Mouse (Mus musculus) macrophage (primary cell): ENCODE data around the gene Traf3ip1. TPM values are rescaled to one million over a fixed set of nuclear protein-coding genes. Genes with fewer than 3 reads are reported as not detected.

Experiments used
- H3K27ac ChIP-seq: fragments of 350-480 bp; formaldehyde crosslinking; 2 replicates; pipeline ENCODE4 v1.9.0; 2021
- H3K36me3 ChIP-seq: fragments of 350-480 bp; formaldehyde crosslinking; 2 replicates; pipeline ENCODE4 v1.9.0; 2021; ENCODE audit errors: inconsistent target
- H3K4me3 ChIP-seq: fragments of 350-480 bp; formaldehyde crosslinking; 2 replicates; pipeline ENCODE4 v1.9.0; 2021; ENCODE audit errors: inconsistent target
- H3K79me2 ChIP-seq: fragments of 350-480 bp; formaldehyde crosslinking; 2 replicates; pipeline ENCODE4 v1.9.0; 2021; ENCODE audit errors: inconsistent target
- WGBS: methylation state at CpG from one replicate; pipeline ENCODE4 v1.1.7; 2026; ENCODE audit warnings: inconsistent platforms; ENCODE audit not compliant: missing documents; 5-methylcytosine and 5-hydroxymethylcytosine counted together
- polyA plus RNA-seq: library from polyadenylated mRNA; stranded (reverse); fragments of 250-400 nt; gene quantifications from 3 replicates; pipeline ENCODE4 v1.2.4, GENCODE M21; 2018; ENCODE audit warnings: inconsistent platforms
- total RNA-seq, 78 experiments: library from RNA; depleted of rRNA; stranded (reverse); fragments of 250-400 nt; gene quantifications; 1 replicate in 9 of 78; 2 replicates in 24 of 78; 3 replicates in 43 of 78; 4 replicates in 2 of 78; pipeline ENCODE4 v1.2.4; 2018; ENCODE audit warnings: inconsistent platforms in 56 of 78

Gene Traf3ip1
- total RNA-seq (2018; cell fraction: chromatin; rRNA removed), result 10 to 100 TPM in 12 of 26 experiments, 1 to 10 TPM in 13, under 1 TPM in 1; 0.66 to 16.9 (median 9.2) TPM
- 1 to 10 TPM in 24 of 26 experiments, under 1 TPM in 2; 0.76 to 3.6 (median 2.5) TPM for total RNA-seq (2018; cell fraction: cytosol; rRNA removed)
- 10 to 100 TPM in 1 of 26 experiments, 1 to 10 TPM in 25; 1.6 to 12.5 (median 5.3) TPM for total RNA-seq (2018; cell fraction: nucleus; rRNA removed)
- 2.7 to 4.3 TPM (median 3.1 TPM) in 3 replicates for polyA plus RNA-seq

- H3K4me3 ChIP-seq, result peak within 1 kb of the TSS; percentile 75
- H3K36me3 ChIP-seq, result no peaks in the 10 kb centered on the region
- WGBS, result under 1% methylated on average over 74 of the region's 79 CpGs
- no peak within 1 kb of the TSS for H3K27ac ChIP-seq
- no peaks in the 10 kb centered on the region for H3K79me2 ChIP-seq
Observed at GRCm38 (mm10) chr1:91494457-91495140, at the start of gene Traf3ip1. TSS of gene Traf3ip1 (plus strand) at chr1:91494647.

- WGBS, result 95% methylated on average over 17 of the region's 17 CpGs
- no peaks in the 10 kb centered on the region for H3K36me3 ChIP-seq
- no peaks in the 10 kb centered on the region for H3K79me2 ChIP-seq
- no peak overlapping the region for H3K27ac ChIP-seq
- H3K4me3 ChIP-seq, result no peak overlapping the region
Observed at GRCm38 (mm10) chr1:91444841-91445830, 49.3 kb upstream of the Traf3ip1 start.

- Histone ChIP-seq H3K4me3 (no peak overlapping the region), H3K36me3 (no peaks in the 10 kb centered on the region), H3K79me2 (no peaks in the 10 kb centered on the region), H3K27ac (no peak overlapping the region)
- 85% methylated on average over 8 of the region's 8 CpGs for WGBS
Observed at GRCm38 (mm10) chr1:91446060-91446459, 48.4 kb upstream of the Traf3ip1 start.

- Histone ChIP-seq H3K4me3 (no peak overlapping the region), H3K27ac (no peak overlapping the region), H3K36me3 (no peaks in the 10 kb centered on the region), H3K79me2 (no peaks in the 10 kb centered on the region)
- 97% methylated on average over 4 of the region's 4 CpGs for WGBS
Observed at GRCm38 (mm10) chr1:91446511-91446910, 47.9 kb upstream of the Traf3ip1 start.

- no peaks in the 10 kb centered on the region for H3K36me3 ChIP-seq
- H3K4me3 ChIP-seq, result no peak overlapping the region
- H3K27ac ChIP-seq, result no peak overlapping the region
- 94% methylated on average over 10 of the region's 10 CpGs for WGBS
- H3K79me2 ChIP-seq, result no peaks in the 10 kb centered on the region
Observed at GRCm38 (mm10) chr1:91448688-91449087, 45.8 kb upstream of the Traf3ip1 start.

- H3K36me3 ChIP-seq, result no peaks in the 10 kb centered on the region
- no peaks in the 10 kb centered on the region for H3K79me2 ChIP-seq
- WGBS, result 93% methylated on average over 5 of the region's 5 CpGs
- no peak overlapping the region for H3K4me3 ChIP-seq
- H3K27ac ChIP-seq, result no peak overlapping the region
Observed at GRCm38 (mm10) chr1:91450851-91451250, 43.6 kb upstream of the Traf3ip1 start.

- no peak overlapping the region for H3K27ac ChIP-seq
- WGBS, result 47% methylated on average over 5 of the region's 5 CpGs
- H3K36me3 ChIP-seq, result no peaks in the 10 kb centered on the region
- H3K4me3 ChIP-seq, result no peak overlapping the region
- no peaks in the 10 kb centered on the region for H3K79me2 ChIP-seq
Observed at GRCm38 (mm10) chr1:91451547-91452084, 42.8 kb upstream of the Traf3ip1 start.

- no peaks in the 10 kb centered on the region for H3K36me3 ChIP-seq
- no peaks in the 10 kb centered on the region for H3K79me2 ChIP-seq
- H3K27ac ChIP-seq, result no peak overlapping the region
- WGBS, result 97% methylated on average over 9 of the region's 9 CpGs
- no peak overlapping the region for H3K4me3 ChIP-seq
Observed at GRCm38 (mm10) chr1:91453932-91454331, 40.5 kb upstream of the Traf3ip1 start.

- H3K36me3 ChIP-seq, result no peaks in the 10 kb centered on the region
- no peak overlapping the region for H3K4me3 ChIP-seq
- H3K79me2 ChIP-seq, result no peaks in the 10 kb centered on the region
- 90% methylated on average over 3 of the region's 3 CpGs for WGBS
- H3K27ac ChIP-seq, result no peak overlapping the region
Observed at GRCm38 (mm10) chr1:91454366-91454765, 40.1 kb upstream of the Traf3ip1 start.

GRCm38 (mm10) chr1:91454927-91455326, 39.5 kb upstream of the Traf3ip1 start:
- H3K36me3 ChIP-seq, result no peaks in the 10 kb centered on the region
- H3K27ac ChIP-seq, result no peak overlapping the region
- no peaks in the 10 kb centered on the region for H3K79me2 ChIP-seq
- H3K4me3 ChIP-seq, result no peak overlapping the region
- WGBS, result 96% methylated on average over 3 of the region's 3 CpGs

GRCm38 (mm10) chr1:91455661-91456161, 38.7 kb upstream of the Traf3ip1 start:
- H3K27ac ChIP-seq, result peak overlapping the region; percentile 38
- H3K36me3 ChIP-seq, result no peaks in the 10 kb centered on the region
- WGBS, result 87% methylated on average over 6 of the region's 7 CpGs
- no peaks in the 10 kb centered on the region for H3K79me2 ChIP-seq
- no peak overlapping the region for H3K4me3 ChIP-seq

- WGBS, result 12% methylated on average over 11 of the region's 11 CpGs
- Histone ChIP-seq H3K79me2 (no peaks in the 10 kb centered on the region), H3K4me3 (no peak overlapping the region), H3K36me3 (no peaks in the 10 kb centered on the region), H3K27ac (peak overlapping the region; percentile 38)
Observed at GRCm38 (mm10) chr1:91456301-91456801, 38.1 kb upstream of the Traf3ip1 start.

GRCm38 (mm10) chr1:91457116-91457515, 37.3 kb upstream of the Traf3ip1 start:
- Histone ChIP-seq H3K36me3 (no peaks in the 10 kb centered on the region), H3K27ac (no peak overlapping the region), H3K79me2 (no peaks in the 10 kb centered on the region), H3K4me3 (no peak overlapping the region)
- WGBS, result 96% methylated on average over 4 of the region's 4 CpGs

- WGBS, result 61% methylated on average over 5 of the region's 5 CpGs
- Histone ChIP-seq H3K79me2 (no peaks in the 10 kb centered on the region), H3K4me3 (no peak overlapping the region), H3K36me3 (no peaks in the 10 kb centered on the region), H3K27ac (no peak overlapping the region)
Observed at GRCm38 (mm10) chr1:91457698-91458097, 36.7 kb upstream of the Traf3ip1 start.
